Mouse (Mus musculus) natural killer cell, adult 2 months (primary cell): ENCODE measurements around the gene Olfr223.
A peak's percentile ranks its signal among the peaks of the same experiment; 100 is the strongest.
"Not testable (repeated sequence)": the region's sequence is repeated elsewhere in the genome, so short reads cannot be mapped to it uniquely, and the experiment has no call there.

Experiments
- DNase-seq, 2 experiments: peaks; one replicate each; pipeline ENCODE4 v3.0.0; 2022; ENCODE audit warnings: low spot score in 2 of 2

Gene Olfr223

GRCm38 (mm10) chr11:59593189-59593588 lies at the start of gene Olfr223:
Olfr223 (minus strand) TSS chr11:59593289.
- DNase-seq = no peak

GRCm38 (mm10) chr11:59642420-59642819 lies 49.3 kb upstream of the Olfr223 start:
- DNase-seq = no peak

- no peak for DNase-seq
Measured at GRCm38 (mm10) chr11:59641227-59641626, 48.1 kb upstream of the Olfr223 start.

- DNase-seq = no peak
Measured at GRCm38 (mm10) chr11:59639957-59640643, 47.0 kb upstream of the Olfr223 start.

- peak; percentile 41 to 42 for DNase-seq
Measured at GRCm38 (mm10) chr11:59636695-59637414, 43.8 kb upstream of the Olfr223 start.

GRCm38 (mm10) chr11:59635821-59636694 lies 43.0 kb upstream of the Olfr223 start:
- no peak for DNase-seq

- DNase-seq = no peak
Measured at GRCm38 (mm10) chr11:59635251-59635795, 42.2 kb upstream of the Olfr223 start.

- no peak for DNase-seq
Measured at GRCm38 (mm10) chr11:59634001-59634660, 41.0 kb upstream of the Olfr223 start.

- DNase-seq = peak; percentile 42 to 67
Measured at GRCm38 (mm10) chr11:59633037-59633436, 39.9 kb upstream of the Olfr223 start.

- DNase-seq = no peak
Measured at GRCm38 (mm10) chr11:59631980-59632379, 38.9 kb upstream of the Olfr223 start.

GRCm38 (mm10) chr11:59629871-59630270 lies 36.8 kb upstream of the Olfr223 start:
- no peak for DNase-seq

GRCm38 (mm10) chr11:59628177-59628576 lies 35.1 kb upstream of the Olfr223 start:
- no peak for DNase-seq

GRCm38 (mm10) chr11:59626192-59626591 lies 33.1 kb upstream of the Olfr223 start:
- no peak for DNase-seq

GRCm38 (mm10) chr11:59624017-59624630 lies 31.0 kb upstream of the Olfr223 start:
- DNase-seq = peak; percentile 20 to 48

GRCm38 (mm10) chr11:59622214-59622613 lies 29.1 kb upstream of the Olfr223 start:
- no peak for DNase-seq

GRCm38 (mm10) chr11:59616986-59617385 lies 23.9 kb upstream of the Olfr223 start:
- DNase-seq = not testable (repeated sequence)

- no peak for DNase-seq
Measured at GRCm38 (mm10) chr11:59614120-59614519, 21.0 kb upstream of the Olfr223 start.

GRCm38 (mm10) chr11:59611646-59612045 lies 18.6 kb upstream of the Olfr223 start:
- no peak for DNase-seq

- DNase-seq = no peak
Measured at GRCm38 (mm10) chr11:59602287-59602686, 9.2 kb upstream of the Olfr223 start.

GRCm38 (mm10) chr11:59600872-59601271 lies 7.8 kb upstream of the Olfr223 start:
- DNase-seq = no peak

GRCm38 (mm10) chr11:59599211-59599610 lies 6.1 kb upstream of the Olfr223 start:
- no peak for DNase-seq
